Mouse (Mus musculus): ENCODE measurements around the gene Gm6169. TPM values are rescaled to one million over a fixed set of nuclear protein-coding genes. Genes with fewer than 3 reads are reported as not detected.

Gm6169 gene
- polyA plus RNA-seq, 1 experiment from 2014 or later, result 3.8 TPM

Other genes with a start within 250 kb of the Gm6169 start
- gene Gcnt4, start 174.5 kb downstream of the Gm6169 start, polyA plus RNA-seq (2014; fragmentation: Nextera tagmentation; extraction: Ambion mirVana), result 0.59 and 0.99 TPM in 2 replicates
- not detected in 2 replicates for gene 1700029F12Rik, start 64.9 kb downstream of the Gm6169 start, polyA plus RNA-seq (2014; fragmentation: Nextera tagmentation; extraction: Ambion mirVana)
- 2.7 and 4.7 TPM in 2 replicates for gene Fam169a, start 32.0 kb downstream of the Gm6169 start, polyA plus RNA-seq (2014; fragmentation: Nextera tagmentation; extraction: Ambion mirVana)
- 28.3 and 35.3 TPM in 2 replicates for gene Gfm2, start 38.7 kb upstream of the Gm6169 start, polyA plus RNA-seq (2014; fragmentation: Nextera tagmentation; extraction: Ambion mirVana)
- 77.1 and 100 TPM in 2 replicates for gene Nsa2, start 38.7 kb upstream of the Gm6169 start, polyA plus RNA-seq (2014; fragmentation: Nextera tagmentation; extraction: Ambion mirVana)
- 25.3 and 31.3 TPM in 2 replicates for gene Hexb, start 99.1 kb upstream of the Gm6169 start, polyA plus RNA-seq (2014; fragmentation: Nextera tagmentation; extraction: Ambion mirVana)
- gene Enc1, start 141.9 kb upstream of the Gm6169 start, polyA plus RNA-seq (2014; fragmentation: Nextera tagmentation; extraction: Ambion mirVana), result 14.2 and 14.6 TPM in 2 replicates